Mouse (Mus musculus) embryonic facial prominence, embryonic 11.5 days (tissue): ENCODE measurements at regions not wholly inside any gene's neighbourhood (a gene's known extent, or its start where the extent isn't known, plus 50 kb on each side); places are given as distances from the start of the nearest gene placed in this dataset.
A peak's percentile ranks its signal among the peaks of the same experiment; 100 is the strongest.

Source experiments
- ATAC-seq: fragments of 200-750 bp; cut with Nextera tagmentation; replicated peaks from 2 replicates; pipeline ENCODE4 v1.8.0; 2017; ENCODE audit warnings: low read depth; ENCODE audit not compliant: insufficient number of reproducible peaks, low FRiP score, low TSS enrichment
- DNase-seq: peaks from one replicate; pipeline ENCODE4 v3.0.0-alpha.2; 2015; ENCODE audit warnings: low spot score
- H3K27ac ChIP-seq: fragments of 300-500 bp; sonication (generic); replicated peaks from 2 replicates; pipeline ENCODE4 v1.5.1; 2014; ENCODE audit warnings: mild to moderate bottlenecking, low read depth, low read length, control low read depth
- H3K27me3 ChIP-seq: fragments of 300-500 bp; sonication (generic); 2 replicates; pipeline ENCODE4 v1.6.1; 2014; ENCODE audit warnings: mild to moderate bottlenecking, low read length, moderate library complexity, mixed read lengths; ENCODE audit not compliant: control insufficient read depth, insufficient read depth
- H3K36me3 ChIP-seq: fragments of 300-500 bp; sonication (generic); replicated peaks from 2 replicates; pipeline ENCODE4 v1.6.1; 2014; ENCODE audit warnings: low read depth, mild to moderate bottlenecking, low read length, moderate library complexity, mixed read lengths; ENCODE audit not compliant: control insufficient read depth, insufficient read depth
- H3K4me1 ChIP-seq: fragments of 300-500 bp; sonication (generic); 2 replicates; pipeline ENCODE4 v1.6.1; 2014; ENCODE audit warnings: low read length, mixed read lengths; ENCODE audit not compliant: control insufficient read depth, insufficient read depth
- H3K4me2 ChIP-seq: fragments of 300-500 bp; sonication (generic); 2 replicates; pipeline ENCODE4 v1.6.1; 2014; ENCODE audit warnings: low read depth, mild to moderate bottlenecking, control low read depth, low read length, moderate library complexity
- H3K4me3 ChIP-seq: fragments of 300-500 bp; sonication (generic); 2 replicates; pipeline ENCODE4 v1.5.1; 2014; ENCODE audit warnings: low read depth, low read length, control low read depth
- H3K9ac ChIP-seq: fragments of 300-500 bp; sonication (generic); replicated peaks from 2 replicates; pipeline ENCODE4 v1.6.1; 2014; ENCODE audit warnings: mild to moderate bottlenecking, control low read depth, low read length
- H3K9me3 ChIP-seq: fragments of 300-500 bp; sonication (generic); replicated peaks from 2 replicates; pipeline ENCODE4 v1.6.1; 2016; ENCODE audit warnings: mild to moderate bottlenecking, low read length, inconsistent platforms, mixed read lengths; ENCODE audit not compliant: control insufficient read depth
- WGBS: fragments of 180-500 bp; shearing (Covaris S2); extraction: QIAGEN DNeasy Blood & Tissue Kit; methylation state at CpG from one replicate; pipeline ENCODE4 v1.1.7; 2014; 5-methylcytosine and 5-hydroxymethylcytosine counted together

GRCm38 (mm10) chr4:124135165-124135470, 217.3 kb upstream of the 4930535I16Rik start:
- Histone ChIP-seq H3K27ac (no peak overlapping the region), H3K9ac (no peak overlapping the region), H3K4me3 (no peak overlapping the region), H3K27me3 (no peaks in the 10 kb centered on the region), H3K9me3 (no peaks in the 10 kb centered on the region), H3K36me3 (no peaks in the 10 kb centered on the region), H3K4me1 (no peaks in the 10 kb centered on the region), H3K4me2 (no peak overlapping the region)
- no peak for ATAC-seq
- DNase-seq, result no peak
- WGBS, result 68% methylated on average over 6 of the region's 6 CpGs

GRCm38 (mm10) chr4:124134341-124135164, 216.7 kb upstream of the 4930535I16Rik start:
- Histone ChIP-seq H3K4me2 (no peak overlapping the region), H3K9ac (no peak overlapping the region), H3K4me3 (no peak overlapping the region), H3K36me3 (no peaks in the 10 kb centered on the region), H3K4me1 (no peaks in the 10 kb centered on the region), H3K9me3 (no peaks in the 10 kb centered on the region), H3K27me3 (no peaks in the 10 kb centered on the region), H3K27ac (no peak overlapping the region)
- WGBS, result 21% methylated on average over 6 of the region's 6 CpGs
- no peak for DNase-seq
- no peak for ATAC-seq

- H3K36me3 ChIP-seq, result no peaks in the 10 kb centered on the region
- H3K4me1 ChIP-seq, result no peaks in the 10 kb centered on the region
- H3K27me3 ChIP-seq, result no peaks in the 10 kb centered on the region
- H3K4me2 ChIP-seq, result no peak overlapping the region
- H3K4me3 ChIP-seq, result no peak overlapping the region
- no peaks in the 10 kb centered on the region for H3K9me3 ChIP-seq
- WGBS, result 68% methylated on average over 5 of the region's 5 CpGs
- DNase-seq, result no peak
- no peak overlapping the region for H3K9ac ChIP-seq
- ATAC-seq, result no peak
- H3K27ac ChIP-seq, result no peak overlapping the region
Measured at GRCm38 (mm10) chr4:124130946-124131345, 213.1 kb upstream of the 4930535I16Rik start.

- WGBS, result 56% methylated on average over 8 of the region's 8 CpGs
- Histone ChIP-seq H3K4me2 (no peak overlapping the region), H3K9ac (no peak overlapping the region), H3K9me3 (no peaks in the 10 kb centered on the region), H3K36me3 (no peaks in the 10 kb centered on the region), H3K27ac (no peak overlapping the region), H3K27me3 (no peaks in the 10 kb centered on the region), H3K4me1 (no peaks in the 10 kb centered on the region), H3K4me3 (no peak overlapping the region)
- peak; percentile 57 for DNase-seq
- no peak for ATAC-seq
Measured at GRCm38 (mm10) chr4:124126258-124126657, 208.4 kb upstream of the 4930535I16Rik start.

GRCm38 (mm10) chr4:124120334-124120733, 202.5 kb upstream of the 4930535I16Rik start:
- H3K36me3 ChIP-seq, result no peaks in the 10 kb centered on the region
- H3K4me1 ChIP-seq, result no peaks in the 10 kb centered on the region
- no peaks in the 10 kb centered on the region for H3K27me3 ChIP-seq
- no peaks in the 10 kb centered on the region for H3K9me3 ChIP-seq
- ATAC-seq (no peak), DNase-seq (no peak)
- H3K4me2 ChIP-seq, result no peak overlapping the region
- 67% methylated on average over 6 of the region's 6 CpGs for WGBS
- H3K4me3 ChIP-seq, result no peak overlapping the region
- no peak overlapping the region for H3K9ac ChIP-seq
- H3K27ac ChIP-seq, result no peak overlapping the region

- H3K27ac ChIP-seq, result no peak overlapping the region
- no peaks in the 10 kb centered on the region for H3K4me1 ChIP-seq
- no peak overlapping the region for H3K4me3 ChIP-seq
- no peaks in the 10 kb centered on the region for H3K9me3 ChIP-seq
- H3K36me3 ChIP-seq, result no peaks in the 10 kb centered on the region
- DNase-seq (no peak), ATAC-seq (no peak)
- no peak overlapping the region for H3K9ac ChIP-seq
- H3K4me2 ChIP-seq, result no peak overlapping the region
- no peaks in the 10 kb centered on the region for H3K27me3 ChIP-seq
- WGBS, result 87% methylated on average over 12 of the region's 12 CpGs
Measured at GRCm38 (mm10) chr4:124113856-124114345, 196.1 kb upstream of the 4930535I16Rik start.

GRCm38 (mm10) chr4:124110705-124111104, 192.9 kb upstream of the 4930535I16Rik start:
- no peak for ATAC-seq
- DNase-seq, result peak; percentile 35

GRCm38 (mm10) chr4:124109371-124109770, 191.5 kb upstream of the 4930535I16Rik start:
- WGBS, result 80% methylated on average over 3 of the region's 3 CpGs
- H3K4me1 ChIP-seq, result no peaks in the 10 kb centered on the region
- no peak overlapping the region for H3K27ac ChIP-seq
- H3K9ac ChIP-seq, result no peak overlapping the region
- no peaks in the 10 kb centered on the region for H3K36me3 ChIP-seq
- no peaks in the 10 kb centered on the region for H3K27me3 ChIP-seq
- DNase-seq, result no peak
- H3K9me3 ChIP-seq, result no peaks in the 10 kb centered on the region
- no peak overlapping the region for H3K4me2 ChIP-seq
- no peak for ATAC-seq
- no peak overlapping the region for H3K4me3 ChIP-seq

More at GRCm38 (mm10) chr4:124110705-124111104, 192.9 kb upstream of the 4930535I16Rik start:
- H3K9ac ChIP-seq, result no peak overlapping the region
- H3K27me3 ChIP-seq, result no peaks in the 10 kb centered on the region
- no peaks in the 10 kb centered on the region for H3K9me3 ChIP-seq
- H3K4me1 ChIP-seq, result no peaks in the 10 kb centered on the region
- H3K27ac ChIP-seq, result no peak overlapping the region
- H3K4me3 ChIP-seq, result no peak overlapping the region
- no peaks in the 10 kb centered on the region for H3K36me3 ChIP-seq
- 65% methylated on average over 8 of the region's 8 CpGs for WGBS
- no peak overlapping the region for H3K4me2 ChIP-seq
